9 mouse cellular contexts compared by ENCODE assay signal in the genomic region with DNA sequence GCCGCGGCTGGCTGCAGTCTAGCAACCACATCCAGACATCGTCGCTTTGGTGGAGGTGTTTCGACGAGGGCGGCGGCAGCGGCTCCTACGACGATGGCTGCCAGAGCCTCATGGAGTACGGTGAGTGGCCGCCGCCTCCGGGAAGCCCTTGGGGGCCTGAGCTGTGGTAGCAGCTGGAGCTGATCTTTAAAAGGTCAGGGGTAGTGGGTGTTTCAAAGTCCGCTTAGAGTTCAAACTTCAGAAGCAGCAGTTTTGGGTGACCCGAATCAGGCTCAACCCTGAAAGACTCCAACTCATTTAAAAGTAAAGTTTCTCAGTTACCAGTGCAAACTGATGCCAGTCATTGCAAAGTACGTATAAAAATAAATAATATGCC. TPM values are rescaled to one million over a fixed set of nuclear protein-coding genes. Genes with fewer than 3 reads are reported as not detected.
DNase-seq lines count a peak whose midpoint lies in the region; ATAC-seq and TF ChIP-seq lines count a peak whose summit lies in the region.
"Had no signal": no experiment of that assay in that cellular context is flagged by ENCODE, and none has a peak within 500 bp of the region (broad histone marks: within the 10 kb centered on the region; RNA-seq: fewer than 3 reads in every experiment).

No protein-coding gene starts in this region.

- H3K9ac ChIP-seq in embryonic facial prominence, embryonic 13.5 days, result peak overlapping the region; percentile 74
- H3K9ac ChIP-seq in intestine, embryonic 15.5 days, result peak overlapping the region; percentile 59
- peak overlapping the region; percentile 60 for H3K9ac ChIP-seq in midbrain, embryonic 14.5 days (replicated peaks; ENCODE audit: low read length)

- no peaks in the 10 kb centered on the region for H3K9me3 ChIP-seq in embryonic facial prominence, embryonic 13.5 days
- no peaks in the 10 kb centered on the region for H3K9me3 ChIP-seq in intestine, embryonic 15.5 days
- H3K9me3 ChIP-seq in midbrain, embryonic 14.5 days (ENCODE audit: control insufficient read depth, low read length), result no peaks in the 10 kb centered on the region

- no peak for ATAC-seq in embryonic facial prominence, embryonic 13.5 days (ENCODE audit: insufficient number of reproducible peaks, insufficient read depth, low FRiP score, low TSS enrichment, low read depth)
- peak; percentile 44 for ATAC-seq in intestine, embryonic 15.5 days
- ATAC-seq in midbrain, embryonic 14.5 days (ENCODE audit: low FRiP score, low TSS enrichment), result peak; percentile 31; the same call in 1 of the 2 replicates
- no peak; the same call in 1 of the 2 replicates for ATAC-seq in megakaryocyte progenitor cell, adult 5-6 weeks (replicated peaks; ENCODE audit: poor library complexity)

- peak overlapping the region; percentile 93 for H3K4me2 ChIP-seq in embryonic facial prominence, embryonic 13.5 days
- H3K4me2 ChIP-seq in intestine, embryonic 15.5 days (replicated peaks), result peak overlapping the region; percentile 85
- peak overlapping the region; percentile 95 for H3K4me2 ChIP-seq in midbrain, embryonic 14.5 days (ENCODE audit: low read length)

- peak overlapping the region; percentile 57 for H3K4me3 ChIP-seq in layer of hippocampus, adult 2 months
- H3K4me3 ChIP-seq in embryonic facial prominence, embryonic 13.5 days, result peak overlapping the region; percentile 57
- H3K4me3 ChIP-seq in intestine, embryonic 15.5 days (replicated peaks), result peak overlapping the region; percentile 56
- peak overlapping the region; percentile 54 for H3K4me3 ChIP-seq in midbrain, embryonic 14.5 days (replicated peaks; ENCODE audit: low read depth, low read length)

- TF ChIP-seq CTCF in layer of hippocampus, adult 2 months (conservative IDR thresholded peaks at IDR 0.05), result no peak

- H3K27ac ChIP-seq in layer of hippocampus, adult 2 months, result peak overlapping the region; percentile 28; the same call in 1 of the 2 replicates
- peak overlapping the region; percentile 76 for H3K27ac ChIP-seq in embryonic facial prominence, embryonic 13.5 days
- peak overlapping the region; percentile 83 for H3K27ac ChIP-seq in intestine, embryonic 15.5 days
- H3K27ac ChIP-seq in midbrain, embryonic 14.5 days (replicated peaks; ENCODE audit: low read depth, low read length), result no peak overlapping the region

- peaks cover 10% of the 10 kb centered on the region for H3K4me1 ChIP-seq in embryonic facial prominence, embryonic 13.5 days
- H3K4me1 ChIP-seq in intestine, embryonic 15.5 days (replicated peaks), result 0 out of 2 replicates have a peak, but pooled peaks cover 3% of the 10 kb centered on the region
- H3K4me1 ChIP-seq in midbrain, embryonic 14.5 days (ENCODE audit: control insufficient read depth, insufficient read depth, low read length), result 0 out of 2 replicates have a peak, but pooled peaks cover 3% of the 10 kb centered on the region

- peaks cover 50% of the 10 kb centered on the region for H3K27me3 ChIP-seq in embryonic facial prominence, embryonic 13.5 days
- H3K27me3 ChIP-seq in intestine, embryonic 15.5 days (replicated peaks), result peaks cover 6% of the 10 kb centered on the region; the same call in 1 of the 2 replicates
- H3K27me3 ChIP-seq in midbrain, embryonic 14.5 days (ENCODE audit: control insufficient read depth, insufficient read depth, low read length), result peaks cover 30% of the 10 kb centered on the region

- DNase-seq in layer of hippocampus, adult 2 months (ENCODE audit: low spot score in 2 of 2), result no peak
- no peak for DNase-seq in layer of hippocampus, adult 8-10 months (ENCODE audit: low spot score in 2 of 2)
- DNase-seq in midbrain, embryonic 14.5 days, result no peak
- no peak for DNase-seq in gastrocnemius, postnatal 36 days
- DNase-seq in urinary bladder, adult 18-20 months (ENCODE audit: low spot score in 2 of 2), result no peak

- 4% methylated on average over 18 of the region's 18 CpGs for WGBS in embryonic facial prominence, embryonic 13.5 days
- WGBS in intestine, embryonic 15.5 days, result 6% methylated on average over 18 of the region's 18 CpGs
- WGBS in midbrain, embryonic 14.5 days, result 6% methylated on average over 18 of the region's 18 CpGs

- intact Hi-C loops in gastrocnemius, postnatal 36 days (cut with DNase I), result loop anchor here (10.0 kb wide), 1 partner anchor 280 kb away; no protein-coding TSS in a partner anchor

- no peaks in the 10 kb centered on the region for H3K36me3 ChIP-seq in embryonic facial prominence, embryonic 13.5 days
- H3K36me3 ChIP-seq in intestine, embryonic 15.5 days, result no peaks in the 10 kb centered on the region
- no peaks in the 10 kb centered on the region for H3K36me3 ChIP-seq in midbrain, embryonic 14.5 days (ENCODE audit: control insufficient read depth, insufficient read depth, low read length)

RNA-seq across cellular contexts. Expression of a gene that starts 0.5 kb away (rescaled TPM):
- total RNA-seq in layer of hippocampus, adult 2 months (2021), result 1 to 10 TPM; 3.2 to 3.5 TPM
- 1 to 10 TPM; 4.0 to 4.6 (median 4.1) TPM for total RNA-seq in layer of hippocampus, adult 8-10 months (2022)
- polyA plus RNA-seq in embryonic facial prominence, embryonic 13.5 days (2015; fragmentation: Nextera tagmentation; extraction: Ambion mirVana), result 182 and 189 TPM in 2 replicates
- polyA plus RNA-seq in intestine, embryonic 15.5 days (2015; fragmentation: Nextera tagmentation; extraction: Ambion mirVana), result 47.6 and 48.4 TPM in 2 replicates
- 4.1 and 4.3 TPM in 2 replicates for polyA plus RNA-seq in midbrain, embryonic 14.5 days (2014; fragmentation: Nextera tagmentation; extraction: Ambion mirVana)
- 0.42 and 1.1 TPM in 2 replicates for total RNA-seq in megakaryocyte progenitor cell, adult 5-6 weeks (2015)
- 1.3 and 1.4 TPM in 2 replicates for total RNA-seq in megakaryocyte progenitor cell, adult 5-6 weeks (2017)
- 1 to 10 TPM; 1.3 to 1.6 TPM for total RNA-seq in gastrocnemius, postnatal 36 days (2021)

RNA-seq across cellular contexts. Expression of a gene that starts 58.7 kb away (rescaled TPM):
- not detected for total RNA-seq in layer of hippocampus, adult 2 months (2021)
- total RNA-seq in layer of hippocampus, adult 8-10 months (2022), result not detected
- not detected in 2 replicates for polyA plus RNA-seq in embryonic facial prominence, embryonic 13.5 days (2015; fragmentation: Nextera tagmentation; extraction: Ambion mirVana)
- polyA plus RNA-seq in intestine, embryonic 15.5 days (2015; fragmentation: Nextera tagmentation; extraction: Ambion mirVana), result 0.08 and 0.11 TPM in 2 replicates
- polyA plus RNA-seq in midbrain, embryonic 14.5 days (2014; fragmentation: Nextera tagmentation; extraction: Ambion mirVana), result 0.11 and 0.42 TPM in 2 replicates
- total RNA-seq in megakaryocyte progenitor cell, adult 5-6 weeks (2015), result not detected in 2 replicates
- total RNA-seq in megakaryocyte progenitor cell, adult 5-6 weeks (2017), result not detected in 2 replicates
- not detected for total RNA-seq in gastrocnemius, postnatal 36 days (2021)
- polyA plus RNA-seq: gonadal fat pad, adult 2 months had no signal

Comparison
In these comparisons a context has a peak if more than half of its experiments do, and no peak if none do; other contexts are left out.
1. ATAC-seq: peak in intestine, embryonic 15.5 days (single experiment) and midbrain, embryonic 14.5 days (single experiment); none in embryonic facial prominence, embryonic 13.5 days (single experiment) and megakaryocyte progenitor cell, adult 5-6 weeks (single experiment).
2. Peak in every context shown above with its lines, with median percentiles within 50 percentile points of each other: H3K4me3 ChIP-seq, H3K4me2 ChIP-seq and H3K9ac ChIP-seq.